Mouse (Mus musculus) liver, postnatal 0 days (tissue): ENCODE results near the gene Dynlt1f.
"Not testable (repeated sequence)": the region's sequence is repeated elsewhere in the genome, so short reads cannot be mapped to it uniquely, and the experiment has no call there.

Source experiments
- CTCF ChIP-seq: sonication (generic); IDR thresholded peaks from 2 replicates; pipeline ENCODE4 v1.5.1; 2016; ENCODE audit warnings: antibody characterized with exemption, low read depth
- EP300 ChIP-seq: IDR thresholded peaks from 2 replicates; pipeline ENCODE4 v1.6.1; 2016; ENCODE audit warnings: antibody characterized with exemption, low read depth, mild to moderate bottlenecking

GRCm38 (mm10) chr17:6638444-6638843, 17.3 kb downstream of the Dynlt1f start:
- not testable (repeated sequence) for TF ChIP-seq CTCF, EP300
